In the genomic region with DNA sequence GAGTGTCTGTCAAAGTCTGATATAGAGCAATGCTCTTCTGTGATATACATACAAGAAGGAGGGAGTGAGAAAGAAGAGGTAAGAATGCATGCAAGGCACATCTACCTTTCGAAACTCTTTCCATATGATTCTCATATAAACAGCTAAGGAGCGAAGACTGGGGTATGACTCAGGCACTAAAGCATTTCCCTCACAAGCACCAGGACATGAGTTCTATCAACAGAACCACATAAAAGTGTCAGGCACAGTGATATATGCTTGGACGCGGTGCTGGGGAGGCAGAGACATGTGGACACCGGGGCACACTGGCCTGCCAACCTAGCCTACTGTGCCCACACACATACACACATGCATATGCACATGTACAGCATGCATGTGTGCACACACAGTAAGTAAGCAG, we compare ENCODE assay signal across 22 mouse cellular contexts.
A peak's percentile ranks its signal among the peaks of the same experiment; 100 is the strongest.
DNase-seq lines count a peak whose midpoint lies in the region; ATAC-seq lines count a peak whose summit lies in the region.
"Had no signal": no experiment of that assay in that cellular context is flagged by ENCODE, and none has a peak within 500 bp of the region (broad histone marks: within the 10 kb centered on the region; RNA-seq: fewer than 3 reads in every experiment).

No protein-coding gene starts in this region.

- H3K36me3 ChIP-seq in megakaryocyte, embryonic 14.5 days (replicated peaks; ENCODE audit: low read length) = no peaks in the 10 kb centered on the region
- no peaks in the 10 kb centered on the region for H3K36me3 ChIP-seq in midbrain, embryonic 14.5 days (ENCODE audit: control insufficient read depth, insufficient read depth, low read length)
- H3K36me3 ChIP-seq: embryonic facial prominence, embryonic 10.5 days; embryonic facial prominence, embryonic 12.5 days; forebrain, embryonic 15.5 days; G1E had no signal

- DNase-seq in NIH3T3 (ENCODE audit: low read depth) = peak; percentile 54
- DNase-seq in midbrain, embryonic 14.5 days = no peak
- DNase-seq: adrenal gland, adult 2 months; adrenal gland, postnatal 10 days; adrenal gland, postnatal 25 days; B cell, adult 2 months; cerebellum, adult 11-12 months; cerebellum, adult 2 months; cerebellum, adult 9-10 months; cerebellum, postnatal 10 days; cerebellum, postnatal 25 days; forebrain, postnatal 0 days had no signal

- H3K9me3 ChIP-seq in megakaryocyte, embryonic 14.5 days = no peaks in the 10 kb centered on the region
- no peaks in the 10 kb centered on the region for H3K9me3 ChIP-seq in midbrain, embryonic 14.5 days (ENCODE audit: control insufficient read depth, low read length)
- H3K9me3 ChIP-seq: embryonic facial prominence, embryonic 10.5 days; embryonic facial prominence, embryonic 12.5 days; forebrain, embryonic 13.5 days; forebrain, embryonic 15.5 days; G1E had no signal

- peak overlapping the region; percentile 29 for H3K4me3 ChIP-seq in megakaryocyte, embryonic 14.5 days (replicated peaks)
- H3K4me3 ChIP-seq in midbrain, embryonic 14.5 days (replicated peaks; ENCODE audit: low read depth, low read length) = no peak overlapping the region
- H3K4me3 ChIP-seq: embryonic facial prominence, embryonic 10.5 days; embryonic facial prominence, embryonic 12.5 days; forebrain, embryonic 13.5 days; forebrain, embryonic 15.5 days had no signal

- 94% methylated on average over 5 of the region's 5 CpGs for WGBS in midbrain, embryonic 14.5 days

- no peak overlapping the region for H3K27ac ChIP-seq in midbrain, embryonic 14.5 days (replicated peaks; ENCODE audit: low read depth, low read length)
- H3K27ac ChIP-seq: embryonic facial prominence, embryonic 10.5 days; embryonic facial prominence, embryonic 12.5 days; forebrain, embryonic 13.5 days; forebrain, embryonic 15.5 days had no signal

- no peaks in the 10 kb centered on the region for H3K4me1 ChIP-seq in megakaryocyte, embryonic 14.5 days
- H3K4me1 ChIP-seq in midbrain, embryonic 14.5 days (ENCODE audit: control insufficient read depth, insufficient read depth, low read length) = peaks cover 10% of the 10 kb centered on the region

- no peak for ATAC-seq in megakaryocyte, adult 5-6 weeks (ENCODE audit: poor library complexity, severe bottlenecking)
- ATAC-seq in cerebellum, adult (ENCODE audit: insufficient number of reproducible peaks, low FRiP score, low TSS enrichment) = no peak
- ATAC-seq in midbrain, embryonic 14.5 days (ENCODE audit: low FRiP score, low TSS enrichment) = no peak
- ATAC-seq: CD4-positive, CD25-positive, alpha-beta regulatory T cell, adult 4 months; forebrain, embryonic 13.5 days; forebrain, embryonic 15.5 days; forebrain, postnatal 0 days had no signal

- no peak overlapping the region for H3K4me2 ChIP-seq in midbrain, embryonic 14.5 days (ENCODE audit: low read length)
- H3K4me2 ChIP-seq: embryonic facial prominence, embryonic 12.5 days; forebrain, embryonic 13.5 days; forebrain, embryonic 15.5 days had no signal

- H3K27me3 ChIP-seq in megakaryocyte, embryonic 14.5 days (replicated peaks) = no peaks in the 10 kb centered on the region
- no peaks in the 10 kb centered on the region for H3K27me3 ChIP-seq in midbrain, embryonic 14.5 days (ENCODE audit: control insufficient read depth, insufficient read depth, low read length)
- H3K27me3 ChIP-seq: CH12.LX; embryonic facial prominence, embryonic 12.5 days; forebrain, embryonic 13.5 days; forebrain, embryonic 15.5 days had no signal

- H3K9ac ChIP-seq in midbrain, embryonic 14.5 days (replicated peaks; ENCODE audit: low read length) = no peak overlapping the region
- H3K9ac ChIP-seq: embryonic facial prominence, embryonic 12.5 days; forebrain, embryonic 13.5 days; forebrain, embryonic 15.5 days; forebrain, postnatal 0 days had no signal
